In genomic region chr19:46571211-46571877, GRCm38 (mm10) we compare ENCODE assay signal across 8 mouse cellular contexts. TPM values are rescaled to one million over a fixed set of nuclear protein-coding genes. Genes with fewer than 3 reads are reported as not detected.
DNase-seq lines count a peak whose midpoint lies in the region; ATAC-seq and TF ChIP-seq lines count a peak whose summit lies in the region.
"Not testable (repeated sequence)": the region's sequence is repeated elsewhere in the genome, so short reads cannot be mapped to it uniquely, and the experiment has no call there.

No protein-coding gene starts in this region.

- peaks cover 23% of the 10 kb centered on the region for H3K4me1 ChIP-seq in embryonic facial prominence, embryonic 13.5 days
- not testable (repeated sequence) for H3K4me1 ChIP-seq in forebrain, postnatal 0 days (ENCODE audit: insufficient read depth); hindbrain, embryonic 11.5 days (replicated peaks; ENCODE audit: control insufficient read depth, insufficient read depth, low read length)
- H3K4me1 ChIP-seq in kidney, embryonic 15.5 days: peaks cover 31% of the 10 kb centered on the region
- peaks cover 21% of the 10 kb centered on the region for H3K4me1 ChIP-seq in liver, embryonic 11.5 days (replicated peaks; ENCODE audit: control insufficient read depth, insufficient read depth, low read length)
- H3K4me1 ChIP-seq in midbrain, embryonic 13.5 days (replicated peaks): peaks cover 24% of the 10 kb centered on the region
- 0 out of 2 replicates have a peak, but pooled peaks cover 17% of the 10 kb centered on the region for H3K4me1 ChIP-seq in stomach, embryonic 15.5 days

- H3K4me3 ChIP-seq in embryonic facial prominence, embryonic 13.5 days: peak overlapping the region; percentile 83
- H3K4me3 ChIP-seq in forebrain, postnatal 0 days (ENCODE audit: low read depth, low read length): peak overlapping the region; percentile 62
- H3K4me3 ChIP-seq in hindbrain, embryonic 11.5 days (ENCODE audit: low read depth, low read length): peak overlapping the region; percentile 61; the same call in 1 of the 2 replicates
- H3K4me3 ChIP-seq in kidney, embryonic 15.5 days (replicated peaks): peak overlapping the region; percentile 65
- H3K4me3 ChIP-seq in liver, embryonic 11.5 days (ENCODE audit: low read depth, low read length): 0 out of 2 replicates have a peak overlapping the region, but pooled peaks have one; percentile 82
- peak overlapping the region; percentile 62 for H3K4me3 ChIP-seq in midbrain, embryonic 13.5 days (replicated peaks)
- H3K4me3 ChIP-seq in stomach, embryonic 15.5 days (replicated peaks): peak overlapping the region; percentile 79; the same call in 1 of the 2 replicates

- 75% methylated on average over 3 of the region's 3 CpGs for WGBS in embryonic facial prominence, embryonic 13.5 days
- WGBS in forebrain, postnatal 0 days: 69% methylated on average over 3 of the region's 3 CpGs
- WGBS in hindbrain, embryonic 11.5 days: 78% methylated on average over 3 of the region's 3 CpGs
- 83% methylated on average over 3 of the region's 3 CpGs for WGBS in kidney, embryonic 15.5 days
- WGBS in liver, embryonic 11.5 days: 74% methylated on average over 3 of the region's 3 CpGs
- 74% methylated on average over 3 of the region's 3 CpGs for WGBS in midbrain, embryonic 13.5 days
- 66% methylated on average over 3 of the region's 3 CpGs for WGBS in stomach, embryonic 15.5 days

- ATAC-seq in embryonic facial prominence, embryonic 13.5 days (ENCODE audit: insufficient number of reproducible peaks, insufficient read depth, low FRiP score, low TSS enrichment, low read depth); forebrain, postnatal 0 days; hindbrain, embryonic 11.5 days (ENCODE audit: low FRiP score); kidney, embryonic 15.5 days (replicated peaks; ENCODE audit: low FRiP score); liver, embryonic 11.5 days (replicated peaks; ENCODE audit: low FRiP score); midbrain, embryonic 13.5 days; stomach, embryonic 15.5 days (ENCODE audit: insufficient read depth, low FRiP score, low read depth): not testable (repeated sequence)

- H3K36me3 ChIP-seq in embryonic facial prominence, embryonic 13.5 days; forebrain, postnatal 0 days (ENCODE audit: insufficient read depth); hindbrain, embryonic 11.5 days (ENCODE audit: control insufficient read depth, insufficient read depth, low read length); kidney, embryonic 15.5 days; liver, embryonic 11.5 days (ENCODE audit: control insufficient read depth, insufficient read depth, low read length); midbrain, embryonic 13.5 days; stomach, embryonic 15.5 days: not testable (repeated sequence)

- not testable (repeated sequence) for H3K9me3 ChIP-seq in embryonic facial prominence, embryonic 13.5 days; forebrain, postnatal 0 days (ENCODE audit: low read length); hindbrain, embryonic 11.5 days (ENCODE audit: control insufficient read depth, low read length); kidney, embryonic 15.5 days (replicated peaks); liver, embryonic 11.5 days (ENCODE audit: control insufficient read depth, low read length); midbrain, embryonic 13.5 days; stomach, embryonic 15.5 days

- not testable (repeated sequence) for TF ChIP-seq CTCF in forebrain, postnatal 0 days (IDR thresholded peaks at IDR 0.05; ENCODE audit: low read depth)

- H3K27ac ChIP-seq in embryonic facial prominence, embryonic 13.5 days; hindbrain, embryonic 11.5 days (ENCODE audit: low read depth, low read length); kidney, embryonic 15.5 days; liver, embryonic 11.5 days (ENCODE audit: low read depth, low read length); midbrain, embryonic 13.5 days; stomach, embryonic 15.5 days: not testable (repeated sequence)
- 0 out of 2 replicates have a peak overlapping the region, but pooled peaks have one; percentile 35 for H3K27ac ChIP-seq in forebrain, postnatal 0 days (ENCODE audit: low read depth, low read length)

- H3K4me2 ChIP-seq in embryonic facial prominence, embryonic 13.5 days: peak overlapping the region; percentile 79
- peak overlapping the region; percentile 58 for H3K4me2 ChIP-seq in forebrain, postnatal 0 days (ENCODE audit: low read depth)
- H3K4me2 ChIP-seq in hindbrain, embryonic 11.5 days (replicated peaks; ENCODE audit: low read depth, low read length): peak overlapping the region; percentile 45
- peak overlapping the region; percentile 70 for H3K4me2 ChIP-seq in kidney, embryonic 15.5 days
- H3K4me2 ChIP-seq in liver, embryonic 11.5 days: not testable (repeated sequence)
- H3K4me2 ChIP-seq in midbrain, embryonic 13.5 days (replicated peaks): peak overlapping the region; percentile 78
- H3K4me2 ChIP-seq in stomach, embryonic 15.5 days: peak overlapping the region; percentile 87

- H3K9ac ChIP-seq in embryonic facial prominence, embryonic 13.5 days: 0 out of 2 replicates have a peak overlapping the region, but pooled peaks have one; percentile 81
- H3K9ac ChIP-seq in forebrain, postnatal 0 days; hindbrain, embryonic 11.5 days (ENCODE audit: low read depth, low read length); liver, embryonic 11.5 days (ENCODE audit: low read depth, low read length); stomach, embryonic 15.5 days: not testable (repeated sequence)
- H3K9ac ChIP-seq in kidney, embryonic 15.5 days: 0 out of 2 replicates have a peak overlapping the region, but pooled peaks have one; percentile 59
- H3K9ac ChIP-seq in midbrain, embryonic 13.5 days (replicated peaks): peak overlapping the region; percentile 73; the same call in 1 of the 2 replicates

- H3K27me3 ChIP-seq in embryonic facial prominence, embryonic 13.5 days; forebrain, postnatal 0 days (ENCODE audit: insufficient read depth, low read length); hindbrain, embryonic 11.5 days (ENCODE audit: control insufficient read depth, insufficient read depth, low read length); kidney, embryonic 15.5 days; liver, embryonic 11.5 days (replicated peaks; ENCODE audit: control insufficient read depth, insufficient read depth, low read length); midbrain, embryonic 13.5 days; stomach, embryonic 15.5 days (replicated peaks): not testable (repeated sequence)

- peak; percentile 16 for DNase-seq in 416B (ENCODE audit: low read depth)
- not testable (repeated sequence) for DNase-seq in forebrain, postnatal 0 days; hindbrain, embryonic 11.5 days (ENCODE audit: low spot score); liver, embryonic 11.5 days (ENCODE audit: low spot score)

RNA-seq across cellular contexts. Expression of gene Arl3, which starts 1.7 kb away (rescaled TPM):
- 192 and 193 TPM in 2 replicates for polyA plus RNA-seq in embryonic facial prominence, embryonic 13.5 days (2015; fragmentation: Nextera tagmentation; extraction: Ambion mirVana)
- total RNA-seq in forebrain, postnatal 0 days (2014; rRNA removed): 98.1 and 138 TPM in 2 replicates
- 184 and 202 TPM in 2 replicates for polyA plus RNA-seq in forebrain, postnatal 0 days (2015; fragmentation: Nextera tagmentation; extraction: Ambion mirVana)
- polyA plus RNA-seq in hindbrain, embryonic 11.5 days (2014; fragmentation: Nextera tagmentation; extraction: Ambion mirVana): 145 and 160 TPM in 2 replicates
- polyA plus RNA-seq in kidney, embryonic 15.5 days (2015; fragmentation: Nextera tagmentation; extraction: Ambion mirVana): 143 and 145 TPM in 2 replicates
- polyA plus RNA-seq in liver, embryonic 11.5 days (2014; fragmentation: Nextera tagmentation; extraction: Ambion mirVana): 42.6 and 50.5 TPM in 2 replicates
- 226 and 238 TPM in 2 replicates for polyA plus RNA-seq in midbrain, embryonic 13.5 days (2015; fragmentation: Nextera tagmentation; extraction: Ambion mirVana)
- 98.2 and 103 TPM in 2 replicates for polyA plus RNA-seq in stomach, embryonic 15.5 days (2015; fragmentation: Nextera tagmentation; extraction: Ambion mirVana)

RNA-seq across cellular contexts. Expression of gene Sfxn2, which starts 1.8 kb away (rescaled TPM):
- polyA plus RNA-seq in embryonic facial prominence, embryonic 13.5 days (2015; fragmentation: Nextera tagmentation; extraction: Ambion mirVana): 24.9 and 25.2 TPM in 2 replicates
- 8.0 and 12.6 TPM in 2 replicates for total RNA-seq in forebrain, postnatal 0 days (2014; rRNA removed)
- 8.2 and 10.6 TPM in 2 replicates for polyA plus RNA-seq in forebrain, postnatal 0 days (2015; fragmentation: Nextera tagmentation; extraction: Ambion mirVana)
- polyA plus RNA-seq in hindbrain, embryonic 11.5 days (2014; fragmentation: Nextera tagmentation; extraction: Ambion mirVana): 9.3 and 11.1 TPM in 2 replicates
- polyA plus RNA-seq in kidney, embryonic 15.5 days (2015; fragmentation: Nextera tagmentation; extraction: Ambion mirVana): 32.9 and 33.0 TPM in 2 replicates
- 24.7 and 26.2 TPM in 2 replicates for polyA plus RNA-seq in liver, embryonic 11.5 days (2014; fragmentation: Nextera tagmentation; extraction: Ambion mirVana)
- polyA plus RNA-seq in midbrain, embryonic 13.5 days (2015; fragmentation: Nextera tagmentation; extraction: Ambion mirVana): 10.3 and 11.9 TPM in 2 replicates
- polyA plus RNA-seq in stomach, embryonic 15.5 days (2015; fragmentation: Nextera tagmentation; extraction: Ambion mirVana): 21.9 and 23.8 TPM in 2 replicates

RNA-seq across cellular contexts. Expression of gene Wbp1l, which starts 27.5 kb away (rescaled TPM):
- polyA plus RNA-seq in embryonic facial prominence, embryonic 13.5 days (2015; fragmentation: Nextera tagmentation; extraction: Ambion mirVana): 41.9 and 42.5 TPM in 2 replicates
- 32.6 and 37.0 TPM in 2 replicates for total RNA-seq in forebrain, postnatal 0 days (2014; rRNA removed)
- 16.4 and 25.4 TPM in 2 replicates for polyA plus RNA-seq in forebrain, postnatal 0 days (2015; fragmentation: Nextera tagmentation; extraction: Ambion mirVana)
- 31.5 and 33.4 TPM in 2 replicates for polyA plus RNA-seq in hindbrain, embryonic 11.5 days (2014; fragmentation: Nextera tagmentation; extraction: Ambion mirVana)
- polyA plus RNA-seq in kidney, embryonic 15.5 days (2015; fragmentation: Nextera tagmentation; extraction: Ambion mirVana): 46.4 and 51.3 TPM in 2 replicates
- 36.6 and 40.7 TPM in 2 replicates for polyA plus RNA-seq in liver, embryonic 11.5 days (2014; fragmentation: Nextera tagmentation; extraction: Ambion mirVana)
- polyA plus RNA-seq in midbrain, embryonic 13.5 days (2015; fragmentation: Nextera tagmentation; extraction: Ambion mirVana): 38.9 and 41.9 TPM in 2 replicates
- polyA plus RNA-seq in stomach, embryonic 15.5 days (2015; fragmentation: Nextera tagmentation; extraction: Ambion mirVana): 40.4 and 42.8 TPM in 2 replicates
